Mouse (Mus musculus) G1E (cell line): ENCODE data around the gene Olfr917.

ENCODE experiments used
- CTCF ChIP-seq: IDR thresholded peaks from 2 replicates; pipeline ENCODE4 v1.5.1; 2012; ENCODE audit warnings: low read depth, low read length, inconsistent platforms, mixed read lengths
- GATA1 ChIP-seq: IDR thresholded peaks from 2 replicates; pipeline ENCODE4 v1.6.1; 2012; ENCODE audit warnings: borderline replicate concordance, low read length, inconsistent platforms, mixed read lengths
- GATA2 ChIP-seq: IDR thresholded peaks from 2 replicates; pipeline ENCODE4 v1.6.1; 2012; ENCODE audit warnings: low read depth, low read length, inconsistent platforms, borderline replicate concordance
- POLR2AphosphoS5 ChIP-seq: IDR thresholded peaks from 2 replicates; pipeline ENCODE4 v1.6.1; 2012; ENCODE audit warnings: low read depth, low read length, inconsistent platforms; ENCODE audit not compliant: insufficient replicate concordance
- TAL1 ChIP-seq: conservative IDR thresholded peaks from 2 replicates; pipeline ENCODE4 v1.6.1; 2012; ENCODE audit warnings: low read depth, low read length, inconsistent platforms, mixed read lengths

DNA sequence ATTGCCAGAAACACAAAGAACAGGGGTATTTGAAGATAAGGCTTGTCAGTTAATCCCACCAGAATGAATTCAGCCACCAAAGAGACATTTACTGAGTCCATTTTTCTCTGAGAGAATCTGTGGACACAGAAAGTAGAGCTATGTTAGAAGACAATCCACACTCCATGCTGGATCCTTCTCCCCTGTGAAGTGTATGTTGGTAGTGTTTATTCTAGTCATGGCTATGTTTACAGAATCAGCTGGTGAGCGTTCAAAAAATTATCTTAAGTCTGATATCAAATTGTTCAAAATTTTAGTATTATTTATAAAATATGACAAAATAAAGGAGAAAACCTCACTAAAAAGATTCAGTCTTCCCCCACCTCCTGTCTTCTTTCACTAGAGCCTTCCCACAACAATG lies at the start of gene Olfr917:
- TF ChIP-seq CTCF: no peak
- no peak for TF ChIP-seq GATA1
- TF ChIP-seq TAL1: no peak
- no peak for TF ChIP-seq POLR2AphosphoS5
- TF ChIP-seq GATA2: no peak
